Mouse (Mus musculus) midbrain, embryonic 15.5 days (tissue): ENCODE results near the gene Rtkn. TPM values are rescaled to one million over a fixed set of nuclear protein-coding genes. Genes with fewer than 3 reads are reported as not detected.
A peak's percentile ranks its signal among the peaks of the same experiment; 100 is the strongest.

Source experiments
- ATAC-seq: fragments of 200-750 bp; cut with Nextera tagmentation; replicated peaks from 2 replicates; pipeline ENCODE4 v1.8.0; 2017; ENCODE audit warnings: moderate TSS enrichment
- H3K27ac ChIP-seq: fragments of 300-500 bp; sonication (generic); 2 replicates; pipeline ENCODE4 v1.5.1; 2015; ENCODE audit warnings: mild to moderate bottlenecking, inconsistent platforms
- H3K27me3 ChIP-seq: fragments of 300-500 bp; sonication (generic); replicated peaks from 2 replicates; pipeline ENCODE4 v1.6.1; 2015; ENCODE audit warnings: inconsistent platforms
- H3K36me3 ChIP-seq: fragments of 300-500 bp; sonication (generic); replicated peaks from 2 replicates; pipeline ENCODE4 v1.6.1; 2015; ENCODE audit warnings: inconsistent platforms
- H3K4me1 ChIP-seq: fragments of 300-500 bp; sonication (generic); 2 replicates; pipeline ENCODE4 v1.6.1; 2015; ENCODE audit warnings: inconsistent platforms
- H3K4me2 ChIP-seq: fragments of 300-500 bp; sonication (generic); 2 replicates; pipeline ENCODE4 v1.6.1; 2015; ENCODE audit warnings: inconsistent platforms, mild to moderate bottlenecking, moderate library complexity
- H3K4me3 ChIP-seq: fragments of 300-500 bp; sonication (generic); 2 replicates; pipeline ENCODE4 v1.5.1; 2015; ENCODE audit warnings: mild to moderate bottlenecking, inconsistent platforms
- H3K9ac ChIP-seq: fragments of 300-500 bp; sonication (generic); 2 replicates; pipeline ENCODE4 v1.6.1; 2015; ENCODE audit warnings: mild to moderate bottlenecking, inconsistent platforms
- H3K9me3 ChIP-seq: fragments of 300-500 bp; sonication (generic); 2 replicates; pipeline ENCODE4 v1.6.1; 2016; ENCODE audit warnings: inconsistent platforms
- WGBS: fragments of 180-500 bp; shearing (Covaris S2); methylation state at CpG from one replicate; pipeline ENCODE4 v1.1.7; 2015; ENCODE audit warnings: mixed read lengths; 5-methylcytosine and 5-hydroxymethylcytosine counted together
- polyA plus RNA-seq: library from polyadenylated mRNA; unstranded; fragments of >200 nt; fragmentation: Nextera tagmentation; extraction: Ambion mirVana; gene quantifications from 2 replicates; pipeline ENCODE4 v1.2.1, GENCODE M21; 2015

The Rtkn gene
- 10.9 and 15.3 TPM in 2 replicates for polyA plus RNA-seq

DNA sequence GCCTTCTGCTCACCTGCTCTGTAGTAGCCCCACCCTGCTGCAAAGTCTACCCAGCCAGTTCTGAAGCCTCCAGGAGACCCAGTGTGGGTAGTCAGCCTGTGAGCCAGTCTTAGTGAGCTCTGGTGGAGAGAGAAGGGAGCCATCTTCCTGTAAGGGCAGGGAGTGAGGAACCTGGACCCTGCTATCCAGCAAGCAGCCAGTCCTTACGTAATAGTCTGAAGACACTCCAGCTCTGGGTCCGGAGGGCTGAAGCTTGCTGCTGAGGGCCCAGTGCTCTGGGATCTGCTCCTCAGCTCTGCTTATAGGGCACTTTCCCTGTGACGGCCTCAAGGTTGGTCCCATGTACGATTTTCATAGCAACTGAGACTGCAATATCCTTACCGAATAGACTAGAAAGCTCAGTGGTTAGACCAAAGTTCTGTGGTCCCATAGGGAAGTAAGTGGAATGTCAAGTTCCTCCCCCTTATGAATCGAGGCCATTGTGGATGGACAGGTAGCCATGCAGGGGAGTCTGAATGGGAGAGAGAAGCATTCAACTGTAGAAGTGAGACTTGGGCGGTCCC lies at the start of gene Rtkn:
Rtkn (plus strand) TSS at position 513 of the 563 bp plus-strand sequence.
- H3K9ac ChIP-seq = no peak within 1 kb of the TSS
- 63% methylated on average over 7 of the region's 7 CpGs for WGBS
- peaks cover 30% of the 10 kb centered on the region for H3K4me1 ChIP-seq
- no peak for ATAC-seq
- no peaks in the 10 kb centered on the region for H3K36me3 ChIP-seq
- peaks cover 9% of the 10 kb centered on the region; the same call in 1 of the 2 replicates for H3K27me3 ChIP-seq
- no peak within 1 kb of the TSS for H3K27ac ChIP-seq
- peak within 1 kb of the TSS; percentile 31 for H3K4me2 ChIP-seq
- 0 out of 2 replicates have a peak within 1 kb of the TSS, but pooled peaks have one; percentile 3 for H3K4me3 ChIP-seq
- H3K9me3 ChIP-seq = no peaks in the 10 kb centered on the region

DNA sequence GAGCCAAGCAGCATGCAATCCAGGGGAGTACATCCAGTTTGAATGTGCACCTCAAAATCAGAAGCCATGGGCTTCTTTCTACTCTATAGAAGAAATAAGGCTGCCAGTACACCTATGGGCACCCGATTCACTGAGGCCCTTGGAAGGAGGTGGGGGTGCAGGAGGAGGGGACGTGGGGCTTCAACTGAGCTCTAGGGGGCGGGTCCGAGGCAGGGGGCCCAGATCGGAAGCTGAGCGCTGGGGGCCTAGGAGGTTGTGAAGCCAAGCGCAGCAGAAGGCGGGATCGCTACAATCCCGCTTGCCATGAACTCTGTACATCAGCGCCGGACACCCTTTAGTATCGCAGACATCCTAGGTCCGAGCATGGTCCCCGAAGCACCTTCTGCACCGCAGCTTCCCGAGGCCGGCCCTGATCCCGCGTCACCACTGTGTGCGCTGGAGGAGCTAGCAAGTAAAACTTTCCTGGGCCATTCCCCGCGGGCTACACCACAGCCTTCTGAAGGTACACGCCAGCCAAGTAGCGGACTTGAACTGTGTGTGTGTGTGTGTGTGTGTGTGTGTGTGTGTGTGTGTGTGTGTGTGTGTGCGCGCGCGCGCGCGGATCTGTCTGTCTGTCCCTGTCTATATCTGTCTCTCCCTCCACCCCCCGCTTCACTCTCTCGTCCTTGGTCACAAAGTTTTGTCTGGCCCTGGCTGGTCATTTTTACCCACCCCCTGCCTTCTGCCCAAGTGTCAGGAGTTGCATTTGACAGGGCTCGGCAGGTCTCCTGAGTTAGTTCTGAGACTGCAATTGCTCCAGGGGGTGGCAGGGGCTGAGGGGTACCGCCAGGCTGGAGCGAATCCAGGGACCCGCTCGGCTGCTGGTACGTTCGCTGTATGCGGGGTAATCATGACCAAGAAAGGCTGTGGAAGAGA lies 48.9 kb upstream of the Rtkn start, which contains the start of gene Lbx2:
Lbx2 (plus strand) TSS at position 247 of the 915 bp plus-strand sequence.
- Histone ChIP-seq H3K9me3 (no peaks in the 10 kb centered on the region), H3K27me3 (peaks cover 90% of the 10 kb centered on the region), H3K4me3 (0 out of 2 replicates have a peak within 1 kb of the TSS, but pooled peaks have one; percentile 1), H3K9ac (no peak within 1 kb of the TSS), H3K4me1 (peaks cover 14% of the 10 kb centered on the region; the same call in 1 of the 2 replicates), H3K36me3 (no peaks in the 10 kb centered on the region), H3K27ac (no peak within 1 kb of the TSS), H3K4me2 (peak within 1 kb of the TSS; percentile 13)
- WGBS = 4% methylated on average over 42 of the region's 42 CpGs
- ATAC-seq = no peak

DNA sequence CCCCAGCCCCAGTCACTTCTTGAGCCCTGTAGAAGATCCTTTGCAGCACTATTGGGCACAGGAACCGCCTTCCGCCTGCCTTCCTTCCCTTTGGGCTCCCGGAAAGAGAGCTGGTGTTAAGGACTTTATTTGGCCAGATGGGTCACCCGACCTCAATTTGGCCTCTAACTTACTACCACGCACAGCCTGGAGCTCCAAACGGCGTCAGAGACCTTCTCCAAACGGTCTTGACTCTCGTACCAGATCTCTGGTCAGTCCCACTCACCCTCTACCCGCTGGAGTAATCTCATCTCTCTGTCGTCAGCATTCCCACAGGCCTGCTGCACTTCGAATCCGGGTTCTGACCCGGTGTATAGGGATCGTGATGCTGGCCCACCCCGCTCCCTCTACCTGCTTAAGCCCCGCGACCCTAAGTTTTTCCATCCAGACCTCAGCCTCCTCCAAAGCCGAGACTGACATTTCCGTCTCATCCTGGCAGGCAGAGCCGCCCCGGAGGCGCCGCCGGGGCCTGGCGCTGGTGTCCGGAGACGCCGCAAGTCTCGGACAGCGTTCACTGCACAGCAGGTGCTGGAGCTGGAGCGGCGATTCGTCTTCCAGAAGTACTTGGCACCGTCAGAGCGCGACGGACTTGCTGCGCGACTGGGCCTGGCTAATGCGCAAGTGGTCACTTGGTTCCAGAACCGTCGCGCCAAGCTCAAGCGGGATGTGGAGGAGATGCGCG lies 47.9 kb upstream of the Rtkn start:
- Histone ChIP-seq H3K27ac (no peak overlapping the region), H3K9ac (no peak overlapping the region), H3K27me3 (peaks cover 84% of the 10 kb centered on the region), H3K4me3 (0 out of 2 replicates have a peak overlapping the region, but pooled peaks have one; percentile 1), H3K4me2 (peak overlapping the region; percentile 13; the same call in 1 of the 2 replicates), H3K4me1 (peaks cover 14% of the 10 kb centered on the region; the same call in 1 of the 2 replicates), H3K9me3 (no peaks in the 10 kb centered on the region), H3K36me3 (no peaks in the 10 kb centered on the region)
- no peak for ATAC-seq
- WGBS = 1% methylated on average over 47 of the region's 47 CpGs

DNA sequence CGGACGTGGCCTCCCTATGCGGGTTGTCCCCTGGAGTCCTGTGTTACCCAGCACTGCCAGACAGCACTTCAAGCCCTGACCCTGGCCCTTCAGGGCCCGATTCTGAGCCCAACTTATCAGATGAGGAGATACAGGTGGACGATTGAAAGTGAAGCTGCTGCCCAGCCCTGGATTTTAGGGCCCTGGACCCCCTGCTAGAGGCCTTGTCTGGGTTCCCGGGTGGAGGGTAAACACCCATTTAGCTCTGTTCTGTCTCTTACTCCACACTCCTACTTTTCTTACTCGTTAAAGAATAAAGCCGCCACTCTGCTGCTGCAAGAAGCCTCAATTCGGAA lies 47.4 kb upstream of the Rtkn start:
- H3K36me3 ChIP-seq = no peaks in the 10 kb centered on the region
- no peak overlapping the region; the same call in 1 of the 2 replicates for H3K4me2 ChIP-seq
- 0 out of 2 replicates have a peak overlapping the region, but pooled peaks have one; percentile 1 for H3K4me3 ChIP-seq
- no peaks in the 10 kb centered on the region for H3K9me3 ChIP-seq
- peaks cover 83% of the 10 kb centered on the region for H3K27me3 ChIP-seq
- no peak overlapping the region for H3K27ac ChIP-seq
- 4% methylated on average over 9 of the region's 9 CpGs for whole genome bisulfite sequencing
- peaks cover 14% of the 10 kb centered on the region; the same call in 1 of the 2 replicates for H3K4me1 ChIP-seq
- no peak overlapping the region for H3K9ac ChIP-seq
- ATAC-seq = no peak

GRCm38 (mm10) chr6:83092416-83093127 lies 42.7 kb upstream of the Rtkn start:
- ATAC-seq = no peak
- H3K4me1 ChIP-seq = peaks cover 2% of the 10 kb centered on the region; the same call in 1 of the 2 replicates
- 45% methylated on average over 6 of the region's 6 CpGs for WGBS
- no peaks in the 10 kb centered on the region for H3K9me3 ChIP-seq
- no peaks in the 10 kb centered on the region for H3K36me3 ChIP-seq
- peaks cover 40% of the 10 kb centered on the region for H3K27me3 ChIP-seq
- H3K4me3 ChIP-seq = no peak overlapping the region
- H3K4me2 ChIP-seq = no peak overlapping the region
- no peak overlapping the region for H3K9ac ChIP-seq
- H3K27ac ChIP-seq = no peak overlapping the region

GRCm38 (mm10) chr6:83095968-83096367 lies 39.3 kb upstream of the Rtkn start:
- no peak for ATAC-seq
- H3K9me3 ChIP-seq = no peaks in the 10 kb centered on the region
- peaks cover 8% of the 10 kb centered on the region for H3K27me3 ChIP-seq
- no peak overlapping the region for H3K4me3 ChIP-seq
- no peak overlapping the region for H3K9ac ChIP-seq
- H3K4me2 ChIP-seq = no peak overlapping the region
- no peak overlapping the region for H3K27ac ChIP-seq
- no peaks in the 10 kb centered on the region for H3K36me3 ChIP-seq
- H3K4me1 ChIP-seq = peaks cover 3% of the 10 kb centered on the region; the same call in 1 of the 2 replicates
- WGBS = 39% methylated on average over 6 of the region's 6 CpGs

DNA sequence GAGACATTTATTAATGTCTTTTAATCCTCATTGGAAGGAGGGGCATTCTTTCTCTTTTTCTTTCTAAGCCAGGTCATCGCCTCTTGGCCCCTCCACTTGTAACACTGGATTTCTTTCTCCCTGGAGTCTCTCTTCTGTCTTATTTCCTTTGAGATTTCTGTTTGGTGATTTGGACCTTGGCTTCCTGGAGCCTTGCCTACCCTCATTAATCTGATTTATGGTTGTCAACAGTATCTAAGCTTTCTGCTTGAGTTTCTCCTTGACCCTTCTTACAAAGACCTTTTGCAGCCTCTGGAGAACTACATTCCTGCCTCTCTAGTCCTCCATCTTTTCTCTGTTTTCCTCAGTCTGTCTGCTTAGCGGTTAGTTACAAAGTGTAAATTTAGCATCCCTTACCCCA lies 36.9 kb upstream of the Rtkn start:
- Histone ChIP-seq H3K4me3 (no peak overlapping the region), H3K9ac (no peak overlapping the region), H3K27me3 (no peaks in the 10 kb centered on the region; the same call in 1 of the 2 replicates), H3K4me1 (peaks cover 18% of the 10 kb centered on the region), H3K4me2 (no peak overlapping the region), H3K27ac (no peak overlapping the region), H3K9me3 (no peaks in the 10 kb centered on the region), H3K36me3 (no peaks in the 10 kb centered on the region)
- 71% methylated on average over 2 of the region's 2 CpGs for WGBS
- no peak for ATAC-seq

GRCm38 (mm10) chr6:83101316-83101687 lies 34.0 kb upstream of the Rtkn start, which contains the start of the genes Ccdc142 and Gm42688:
Ccdc142 (plus strand) TSS chr6:83101601.
Gm42688 (plus strand) TSS chr6:83101617.
- Histone ChIP-seq H3K4me3 (peak within 1 kb of the TSS; percentile 69), H3K9ac (peak within 1 kb of the TSS; percentile 70), H3K36me3 (0 out of 2 replicates have a peak, but pooled peaks cover 2% of the 10 kb centered on the region), H3K4me2 (peak within 1 kb of the TSS; percentile 93), H3K27ac (peak within 1 kb of the TSS; percentile 88), H3K27me3 (no peaks in the 10 kb centered on the region), H3K9me3 (no peaks in the 10 kb centered on the region), H3K4me1 (peaks cover 21% of the 10 kb centered on the region)
- under 1% methylated on average over 25 of the region's 25 CpGs for WGBS
- peak; percentile 92 for ATAC-seq

GRCm38 (mm10) chr6:83101688-83102556 lies 33.3 kb upstream of the Rtkn start:
- peaks cover 21% of the 10 kb centered on the region for H3K4me1 ChIP-seq
- no peaks in the 10 kb centered on the region for H3K27me3 ChIP-seq
- peak overlapping the region; percentile 69 for H3K4me3 ChIP-seq
- H3K4me2 ChIP-seq = peak overlapping the region; percentile 93
- H3K9me3 ChIP-seq = no peaks in the 10 kb centered on the region
- WGBS = under 1% methylated on average over 64 of the region's 74 CpGs
- peak overlapping the region; percentile 88 for H3K27ac ChIP-seq
- peak; percentile 82 for ATAC-seq
- 0 out of 2 replicates have a peak, but pooled peaks cover 2% of the 10 kb centered on the region for H3K36me3 ChIP-seq
- H3K9ac ChIP-seq = peak overlapping the region; percentile 70

DNA sequence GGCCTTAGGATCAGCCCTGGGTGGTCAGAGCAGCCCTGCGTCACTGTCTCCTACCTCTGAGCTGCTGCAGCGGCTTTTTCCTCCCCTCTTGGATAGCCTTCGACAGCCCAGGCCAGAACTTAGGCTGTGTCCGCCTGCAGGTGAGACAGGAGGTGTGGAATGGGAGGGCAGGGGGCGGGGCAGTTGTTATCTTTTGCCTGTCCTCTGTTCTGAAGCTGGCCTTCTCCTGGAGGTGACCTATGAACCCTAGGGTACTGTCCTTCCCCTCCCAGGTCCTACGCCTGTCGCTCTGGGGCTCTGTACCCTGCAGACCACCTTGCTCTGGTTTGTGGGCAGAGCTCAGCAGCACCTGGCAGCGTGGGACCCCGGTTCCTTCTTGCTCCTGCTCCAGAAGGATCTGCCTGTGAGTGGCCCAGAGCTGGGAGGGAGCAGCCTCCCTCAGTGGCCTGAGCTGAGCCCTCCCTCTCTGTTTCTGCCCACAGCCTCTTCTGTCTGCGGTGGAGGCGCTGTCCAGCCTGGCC lies 32.1 kb upstream of the Rtkn start:
- ATAC-seq = no peak
- Histone ChIP-seq H3K27me3 (no peaks in the 10 kb centered on the region), H3K9ac (peak overlapping the region; percentile 70; the same call in 1 of the 2 replicates), H3K9me3 (no peaks in the 10 kb centered on the region), H3K4me3 (peak overlapping the region; percentile 69), H3K4me1 (peaks cover 29% of the 10 kb centered on the region), H3K36me3 (0 out of 2 replicates have a peak, but pooled peaks cover 2% of the 10 kb centered on the region), H3K4me2 (peak overlapping the region; percentile 93), H3K27ac (no peak overlapping the region)
- 43% methylated on average over 11 of the region's 11 CpGs for WGBS
